ENCODE assay signal across 12 mouse cellular contexts in the genomic region with DNA sequence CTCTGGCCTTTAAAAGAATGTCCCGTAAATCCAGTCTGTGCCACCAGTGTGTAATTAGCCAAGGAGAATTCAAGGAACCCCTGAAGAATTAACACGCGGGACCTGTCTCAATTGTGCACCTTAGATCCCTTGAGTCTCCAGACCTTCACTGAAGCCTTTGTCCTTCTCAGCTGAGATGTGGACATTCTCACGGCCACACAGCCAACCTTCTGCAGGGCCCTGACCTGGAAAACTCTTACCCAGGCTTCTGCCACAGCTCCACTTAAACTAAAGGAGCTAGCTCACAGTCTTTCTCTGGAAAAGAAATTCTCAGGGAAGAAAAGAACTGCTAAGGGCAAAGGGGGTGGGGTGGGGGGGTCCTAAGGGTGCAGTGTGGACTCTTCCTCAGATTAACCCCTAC.
"Had no signal": no experiment of that assay in that cellular context is flagged by ENCODE, and none has a peak within 500 bp of the region (broad histone marks: within the 10 kb centered on the region; RNA-seq: fewer than 3 reads in every experiment).

No protein-coding gene starts in this region.

- DNase-seq: retina, postnatal 1 day; right cerebral cortex, adult 18-20 months; right cerebral cortex, postnatal 14 days; right cerebral cortex, postnatal 25 days; right cerebral cortex, postnatal 4 days; spleen, adult 18-20 months; thymus, adult 18-20 months; thymus, adult 2 months; thymus, postnatal 14 days; thymus, postnatal 25 days; thymus, postnatal 36 days; thymus, postnatal 4 days had no signal
